Mouse (Mus musculus) adrenal gland, adult 8-10 months (tissue): ENCODE measurements at regions not wholly inside any gene's neighbourhood (a gene's known extent, or its start where the extent isn't known, plus 50 kb on each side); places are given as distances from the start of the nearest gene placed in this dataset.

Source experiments
- DNase-seq: peaks from one replicate; pipeline ENCODE4 v3.0.0; 2022

- DNase-seq = no peak
These were observed 83.0 kb upstream of the Otos start for GRCm38 (mm10) chr1:92731353-92732282.

- DNase-seq = no peak
These were observed 81.9 kb upstream of the Otos start for GRCm38 (mm10) chr1:92730576-92730975.

GRCm38 (mm10) chr1:92727961-92728360, 79.3 kb upstream of the Otos start:
- no peak for DNase-seq

- no peak for DNase-seq
These were observed 78.7 kb upstream of the Otos start for GRCm38 (mm10) chr1:92727371-92727770.

GRCm38 (mm10) chr1:92726341-92726740, 77.7 kb upstream of the Otos start:
- no peak for DNase-seq

- peak; percentile 64 for DNase-seq
These were observed 75.5 kb upstream of the Otos start for GRCm38 (mm10) chr1:92724135-92724534.

- DNase-seq = no peak
These were observed 71.9 kb upstream of the Otos start for GRCm38 (mm10) chr1:92720567-92720966.

GRCm38 (mm10) chr1:92719864-92720263, 71.2 kb upstream of the Otos start:
- DNase-seq = no peak

GRCm38 (mm10) chr1:92718108-92718507, 69.5 kb upstream of the Otos start:
- DNase-seq = no peak

GRCm38 (mm10) chr1:92714725-92715324, 66.2 kb upstream of the Otos start:
- no peak for DNase-seq

- DNase-seq = no peak
These were observed 63.7 kb upstream of the Otos start for GRCm38 (mm10) chr1:92712366-92712765.

GRCm38 (mm10) chr1:92710321-92710839, 61.7 kb upstream of the Otos start:
- no peak for DNase-seq

GRCm38 (mm10) chr1:92709190-92709850, 60.7 kb upstream of the Otos start:
- no peak for DNase-seq

GRCm38 (mm10) chr1:92707917-92708897, 59.6 kb upstream of the Otos start:
- no peak for DNase-seq

GRCm38 (mm10) chr1:92707441-92707840, 58.8 kb upstream of the Otos start:
- DNase-seq = no peak

GRCm38 (mm10) chr1:92703903-92704302, 55.3 kb upstream of the Otos start:
- peak; percentile 87 for DNase-seq

- DNase-seq = no peak
These were observed 54.6 kb upstream of the Otos start for GRCm38 (mm10) chr1:92703270-92703669.

- no peak for DNase-seq
These were observed 51.5 kb upstream of the Otos start for GRCm38 (mm10) chr1:92700107-92700506.

- DNase-seq = no peak
These were observed 51.1 kb upstream of the Otos start for GRCm38 (mm10) chr1:92699697-92700096.

GRCm38 (mm10) chr1:92699048-92699447, 50.4 kb upstream of the Otos start:
- DNase-seq = peak; percentile 32

- DNase-seq = no peak
These were observed 49.9 kb upstream of the Otos start for GRCm38 (mm10) chr1:92698541-92698940.
